Mouse (Mus musculus): ENCODE results near the gene Usp40.
A peak's percentile ranks its signal among the peaks of the same experiment; 100 is the strongest.
"Not testable (repeated sequence)": the region's sequence is repeated elsewhere in the genome, so short reads cannot be mapped to it uniquely, and the experiment has no call there.

The Usp40 gene

DNA sequence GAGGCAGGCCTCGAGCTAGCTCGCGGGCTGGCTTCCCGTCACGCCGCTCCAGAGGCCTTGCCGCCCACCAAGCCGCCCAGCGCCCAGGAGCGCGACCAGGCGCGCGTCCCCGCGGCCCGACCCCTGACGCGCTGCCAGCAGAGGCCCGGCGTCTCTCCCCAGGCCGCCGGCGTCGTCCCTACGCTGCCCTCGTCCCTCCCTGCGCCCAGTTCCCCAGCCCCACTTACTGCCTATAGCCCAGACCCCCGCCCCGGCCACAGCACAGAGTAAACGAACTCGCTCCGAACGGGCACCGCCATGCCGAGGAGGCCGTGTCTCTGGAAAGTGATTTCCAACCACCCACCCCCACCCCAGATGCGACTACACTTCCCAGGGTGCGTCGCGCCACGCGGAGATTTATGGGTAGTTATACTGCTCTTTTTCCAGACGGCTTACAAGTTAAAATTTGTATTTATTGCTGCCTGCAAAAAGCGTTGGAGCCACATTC, at the start of gene Usp40:
Gene Usp40 (minus strand): TSS at position 341 of the 487 bp plus-strand sequence.
- peak; percentile 86 for DNase-seq

DNA sequence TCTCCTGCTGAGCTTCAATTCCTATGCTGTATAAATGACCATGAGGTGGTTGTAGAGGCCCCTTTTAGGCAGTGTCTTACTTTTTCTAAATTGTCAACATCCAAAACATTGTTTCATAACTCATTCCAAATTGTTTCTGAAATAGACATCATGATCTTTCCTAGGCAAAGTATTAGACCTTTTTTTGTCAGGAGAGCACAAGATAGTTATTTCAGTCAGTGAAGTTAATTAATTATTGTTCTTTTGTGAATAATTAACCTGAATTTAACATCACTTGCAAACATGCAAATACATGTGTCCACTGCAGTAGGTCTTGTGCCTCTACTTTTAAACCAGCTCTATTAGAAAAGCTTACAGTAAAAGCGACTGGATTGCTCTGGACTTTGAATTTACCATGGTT, 46.7 kb upstream of the Usp40 start, which contains the start of gene Ugt1a10:
Gene Ugt1a10 (plus strand): TSS at position 301 of the 400 bp plus-strand sequence.
- DNase-seq: no peak

GRCm38 (mm10) chr1:88047408-88047807, 39.1 kb upstream of the Usp40 start:
- not testable (repeated sequence) for DNase-seq

DNA sequence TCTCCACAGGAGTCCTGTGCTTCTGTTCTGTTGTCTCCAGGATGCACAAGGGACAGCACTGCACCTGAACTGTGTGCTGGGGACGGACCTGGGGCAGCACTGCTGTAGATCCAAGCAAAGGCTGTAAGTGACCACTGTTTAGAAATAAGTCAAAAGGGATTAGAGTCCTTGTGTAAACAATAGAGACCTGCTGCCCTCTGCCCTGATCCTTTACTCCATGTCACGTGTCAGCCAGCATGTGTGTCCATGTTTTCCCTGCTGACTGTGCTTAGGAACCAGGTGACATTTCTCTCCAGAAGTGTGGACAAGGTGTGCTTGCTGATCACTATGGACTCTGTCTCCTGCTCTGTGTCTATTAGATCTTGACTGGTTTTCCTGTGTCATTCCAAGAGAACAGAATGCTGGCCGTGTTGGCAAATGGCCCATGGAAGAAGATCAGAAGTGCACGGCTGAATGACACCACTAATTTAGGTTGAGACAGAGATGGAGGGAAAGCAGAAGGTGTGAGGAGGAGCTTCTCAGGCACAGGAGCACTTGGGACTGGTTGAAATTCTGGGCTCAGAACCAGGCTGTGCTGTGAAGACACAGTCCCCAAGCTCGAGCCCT, 36.6 kb upstream of the Usp40 start:
- DNase-seq: not testable (repeated sequence)

DNA sequence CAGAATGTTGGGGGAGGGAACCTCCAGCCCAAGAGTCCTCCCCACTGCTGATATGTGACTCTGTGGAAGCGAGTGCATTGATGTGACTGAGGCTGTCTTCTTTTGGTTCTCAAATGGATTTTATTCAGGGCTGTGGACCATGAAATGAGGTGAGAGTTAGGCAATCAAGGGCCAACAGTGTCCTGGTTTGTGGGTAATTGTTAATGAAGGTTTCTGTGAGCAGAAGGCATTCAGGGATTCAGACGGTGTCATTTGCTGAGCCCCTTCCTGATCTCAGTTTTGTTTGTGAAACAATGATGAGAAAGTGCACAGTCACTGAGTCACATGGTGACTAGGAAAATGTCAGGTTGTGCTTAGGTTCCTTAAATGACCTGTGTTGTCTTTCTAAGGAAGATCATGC, 34.7 kb upstream of the Usp40 start:
- DNase-seq: not testable (repeated sequence)

DNA sequence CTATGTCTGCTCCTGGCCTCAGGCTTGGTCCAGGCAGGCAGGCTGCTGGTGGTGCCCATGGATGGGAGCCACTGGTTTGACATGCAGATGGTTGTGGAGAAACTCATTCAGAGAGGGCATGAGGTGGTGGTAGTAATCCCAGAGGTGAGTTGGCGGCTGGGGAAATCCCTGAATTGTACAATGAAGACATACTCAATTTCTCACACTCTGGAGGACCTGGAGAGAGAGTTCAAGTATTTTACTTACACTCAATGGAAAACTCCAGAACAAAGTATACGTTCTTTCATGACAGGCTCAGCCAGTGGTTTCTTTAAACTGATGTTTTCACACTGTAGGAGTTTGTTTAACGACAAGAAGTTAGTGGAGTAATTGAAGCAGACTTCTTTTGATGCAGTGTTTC, 16.9 kb upstream of the Usp40 start:
- DNase-seq: not testable (repeated sequence)

GRCm38 (mm10) chr1:88015371-88015770, 7.0 kb upstream of the Usp40 start:
- no peak for DNase-seq

GRCm38 (mm10) chr1:88014671-88015070, 6.3 kb upstream of the Usp40 start:
- DNase-seq: no peak

DNA sequence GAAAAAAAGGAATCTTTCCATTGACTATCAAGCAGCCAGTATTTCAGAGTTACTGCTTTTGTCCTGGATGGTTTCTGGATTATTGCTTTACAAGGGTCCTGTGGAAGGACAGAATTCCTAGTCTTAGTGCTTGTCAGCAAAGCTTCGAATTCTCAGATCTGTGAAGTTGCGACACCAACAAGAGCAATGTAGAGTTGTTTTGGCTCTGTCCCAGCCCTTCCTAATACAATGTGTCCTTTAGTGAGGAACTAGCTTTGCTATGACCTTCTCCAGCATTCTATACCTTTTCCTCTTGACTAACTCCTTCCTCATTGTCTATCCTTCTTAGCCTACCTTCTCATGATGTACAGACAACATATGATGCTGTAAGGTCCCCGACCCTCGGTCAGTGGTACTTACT, 5.8 kb upstream of the Usp40 start:
- DNase-seq: no peak

- DNase-seq: no peak
Observed at GRCm38 (mm10) chr1:88013726-88014125, 5.4 kb upstream of the Usp40 start.

- no peak for DNase-seq
Observed at GRCm38 (mm10) chr1:88009521-88009920, 1.2 kb upstream of the Usp40 start.

GRCm38 (mm10) chr1:88008735-88009134, 384 bp upstream of the Usp40 start:
- DNase-seq: no peak

GRCm38 (mm10) chr1:88007692-88008210, 600 bp downstream of the Usp40 start:
- no peak for DNase-seq

DNA sequence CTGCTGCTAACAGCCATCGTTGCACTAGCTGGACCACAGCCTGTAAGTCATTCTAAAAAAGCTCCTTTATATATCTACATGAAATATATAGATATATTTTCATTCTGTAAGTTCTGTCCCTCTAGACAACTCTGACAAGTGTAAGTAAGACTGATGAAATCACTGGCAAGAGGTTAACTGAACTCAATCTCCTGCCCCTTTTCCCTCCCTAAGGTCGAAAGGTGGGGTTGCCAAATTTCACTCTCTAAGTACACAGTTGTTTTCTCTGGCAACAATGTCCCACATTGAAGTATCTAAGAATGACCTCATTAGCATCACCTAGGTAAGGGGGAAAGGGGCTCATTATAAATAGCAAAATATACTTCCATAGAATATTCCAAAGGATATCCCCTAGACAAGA, 15.6 kb downstream of the Usp40 start:
- no peak for DNase-seq

- DNase-seq: peak; percentile 9
Observed at GRCm38 (mm10) chr1:87982291-87982690, 26.1 kb downstream of the Usp40 start.

- no peak for DNase-seq
Observed at GRCm38 (mm10) chr1:87970381-87970780, 38.0 kb downstream of the Usp40 start.

- DNase-seq: no peak
Observed at GRCm38 (mm10) chr1:87961459-87962167, 46.7 kb downstream of the Usp40 start.

- DNase-seq: no peak
Observed at GRCm38 (mm10) chr1:87960752-87961151, 47.6 kb downstream of the Usp40 start.

DNA sequence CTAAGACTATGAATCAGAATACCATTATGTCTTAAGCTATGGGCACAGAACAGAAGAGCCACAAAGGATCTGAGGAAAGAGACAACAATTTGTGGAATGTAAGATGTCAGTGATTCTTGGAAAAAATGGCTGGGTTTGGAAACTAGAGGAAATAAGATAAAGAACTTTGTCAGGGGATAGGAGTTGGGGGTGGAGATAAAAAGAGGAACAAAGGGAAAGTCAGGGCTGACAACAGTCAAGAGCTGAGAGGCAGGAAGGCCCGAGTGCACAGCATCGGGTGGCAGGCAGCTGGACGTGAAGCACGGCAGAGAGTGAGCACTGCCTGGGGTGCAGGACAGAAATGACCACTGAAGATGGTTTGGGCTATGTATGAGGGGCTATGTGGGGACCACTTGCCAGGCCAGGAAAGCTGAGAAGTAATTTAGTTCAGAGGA, 48.3 kb downstream of the Usp40 start:
- DNase-seq: no peak

GRCm38 (mm10) chr1:87959532-87959931, 48.8 kb downstream of the Usp40 start:
- DNase-seq: no peak

DNA sequence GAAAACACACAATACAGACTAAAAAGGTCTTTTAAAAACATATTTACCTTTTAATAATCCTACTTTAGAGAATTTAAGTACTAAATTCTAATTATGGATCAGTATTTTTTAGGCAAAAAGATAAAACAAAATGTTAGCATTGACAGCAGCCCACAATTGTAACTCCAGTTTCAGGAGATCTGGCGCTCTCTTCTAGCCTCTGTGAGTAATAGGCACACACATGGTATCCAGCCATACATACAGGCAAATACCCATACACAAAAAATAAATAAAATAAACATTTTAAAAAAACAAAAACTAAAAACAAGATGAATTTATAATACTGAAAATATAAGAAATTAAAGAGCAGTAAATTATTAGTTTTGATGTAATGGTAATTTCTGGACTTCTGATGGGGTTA, 49.4 kb downstream of the Usp40 start:
- no peak for DNase-seq

DNA sequence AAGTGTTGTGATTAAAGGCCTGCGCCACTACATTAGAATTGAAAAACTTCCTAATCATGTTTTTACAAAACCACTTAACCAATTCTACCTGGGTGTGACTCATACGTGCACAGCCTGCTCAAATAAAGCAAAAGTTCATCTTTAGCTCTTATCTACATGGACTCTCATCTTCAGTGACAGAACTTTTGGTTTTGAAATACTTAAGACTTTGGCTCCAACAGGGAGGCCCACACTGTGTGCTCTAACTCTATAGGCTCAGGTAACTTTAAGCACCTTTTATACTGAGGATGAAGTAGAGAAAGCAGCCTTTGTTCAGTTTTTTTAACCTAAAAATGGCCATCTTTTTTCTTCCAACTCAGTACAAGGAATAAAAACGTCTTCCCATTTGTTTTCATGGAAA, 55.3 kb downstream of the Usp40 start:
- DNase-seq: no peak

DNA sequence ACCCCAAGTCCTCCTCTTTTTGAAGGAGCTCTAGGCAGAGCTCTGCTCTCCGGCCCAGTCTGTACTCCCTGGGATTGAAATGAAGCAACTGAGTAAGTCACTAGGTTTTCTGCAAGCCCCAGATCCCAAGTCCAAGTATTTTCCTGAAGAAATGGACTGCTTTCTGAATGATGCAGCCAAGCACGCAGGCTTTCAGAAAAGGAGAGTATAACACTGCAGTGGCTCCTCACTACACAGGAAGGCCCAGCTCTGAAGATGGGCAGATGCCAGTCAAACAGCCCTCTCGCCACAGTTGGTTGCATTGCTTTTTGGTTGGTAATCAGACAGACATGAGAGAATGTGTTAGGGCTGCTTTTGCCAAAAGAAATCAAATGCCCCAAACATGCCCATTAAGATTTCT, 56.7 kb downstream of the Usp40 start:
- DNase-seq: no peak

DNA sequence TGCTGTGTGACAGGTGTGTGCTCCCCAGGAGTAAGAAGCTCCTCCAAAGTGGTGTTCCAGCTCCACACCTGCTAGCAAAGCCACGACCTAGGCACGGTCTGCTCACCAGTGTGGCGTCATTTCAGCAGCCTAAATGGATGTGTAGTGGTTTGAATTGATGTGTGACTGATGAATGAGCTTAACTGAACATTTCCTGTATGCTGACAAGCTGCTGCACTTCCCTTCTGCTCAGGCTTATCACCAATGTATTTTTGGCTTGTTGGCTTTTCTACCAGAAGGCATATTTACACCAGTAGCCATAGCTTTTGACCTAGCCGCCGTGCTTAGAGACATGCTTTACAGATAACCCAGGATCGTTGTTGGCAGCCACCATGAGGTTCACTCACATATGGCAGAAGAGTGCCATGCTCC, 60.7 kb downstream of the Usp40 start:
- no peak for DNase-seq

Data from right cerebral cortex, adult 18-20 months (tissue).